Mouse (Mus musculus): ENCODE data around the gene Tmod3.

Tmod3 gene

DNA sequence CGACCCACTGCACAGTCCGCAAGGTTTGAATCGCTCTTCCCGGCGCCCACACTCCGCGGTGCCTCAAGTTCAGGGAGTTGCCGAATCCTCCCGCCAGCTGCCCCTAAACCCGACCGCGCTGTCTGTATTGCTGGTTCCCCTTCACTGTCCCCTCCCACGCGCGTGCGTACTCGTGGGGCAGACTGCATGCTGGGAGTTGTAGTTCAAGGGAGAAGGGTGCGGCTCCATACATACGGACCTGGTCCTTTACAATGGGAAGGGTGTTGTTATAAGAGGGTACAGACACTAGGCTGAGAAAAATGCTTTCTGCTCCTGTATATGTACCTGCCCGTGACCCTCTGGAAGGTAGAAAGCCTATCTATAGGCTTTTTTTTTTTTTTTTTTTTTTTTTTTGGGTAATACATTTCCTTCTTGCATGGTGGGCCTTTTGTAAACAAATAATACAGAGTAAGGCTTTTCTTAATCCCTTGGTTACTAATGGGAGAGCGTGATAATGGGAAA is at the start of gene Tmod3:
TSS of gene Tmod3 (minus strand) at position 146 of the 501 bp plus-strand sequence.
- peak; percentile 84 for DNase-seq (ENCODE audit: low read depth, low spot score)

DNA sequence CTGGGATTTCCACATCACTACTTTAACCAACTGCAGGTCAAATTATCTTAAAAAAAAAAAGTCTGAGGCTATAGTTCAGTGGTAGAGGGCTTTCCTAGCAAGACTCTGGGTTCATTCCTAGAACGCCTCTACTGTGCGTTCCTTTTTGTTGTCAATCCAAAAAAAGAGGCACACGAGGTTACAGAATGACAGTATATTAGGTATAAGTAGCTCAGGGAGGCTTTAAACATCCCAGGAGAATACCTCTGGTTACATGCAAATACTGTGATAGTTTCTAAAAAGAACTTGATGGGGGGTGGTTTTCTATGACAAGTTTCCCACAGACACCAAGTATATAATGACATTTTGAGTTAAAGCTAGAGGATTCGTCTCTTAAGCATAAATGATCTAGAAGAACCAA is 48.0 kb upstream of the Tmod3 start:
- no peak for DNase-seq (ENCODE audit: low read depth, low spot score)

DNA sequence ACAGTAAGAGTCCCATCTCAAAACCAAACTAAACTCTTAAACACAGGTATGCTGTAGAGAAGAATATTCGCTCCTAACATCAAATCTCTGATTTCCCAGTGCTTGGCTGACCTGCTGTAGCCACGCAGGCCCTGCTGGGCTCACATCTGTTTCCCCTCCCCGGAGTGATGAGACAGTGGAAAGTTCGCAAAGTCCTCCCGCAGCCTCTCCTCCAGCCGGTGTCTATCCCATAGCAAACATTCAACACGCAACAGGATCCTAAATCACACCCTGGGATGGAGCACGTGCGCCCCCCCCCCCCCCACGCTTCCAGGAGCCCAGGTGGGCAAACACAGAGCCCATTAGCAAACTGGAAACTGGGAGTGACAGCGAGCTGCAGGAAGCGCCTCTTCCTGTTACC is 42.1 kb upstream of the Tmod3 start:
- no peak for DNase-seq (ENCODE audit: low read depth, low spot score)

- no peak for DNase-seq (ENCODE audit: low read depth, low spot score)
Observed at GRCm38 (mm10) chr9:75600166-75600934, 40.9 kb upstream of the Tmod3 start.

GRCm38 (mm10) chr9:75599191-75599841 is 39.9 kb upstream of the Tmod3 start:
- DNase-seq (ENCODE audit: low read depth, low spot score), result no peak

DNA sequence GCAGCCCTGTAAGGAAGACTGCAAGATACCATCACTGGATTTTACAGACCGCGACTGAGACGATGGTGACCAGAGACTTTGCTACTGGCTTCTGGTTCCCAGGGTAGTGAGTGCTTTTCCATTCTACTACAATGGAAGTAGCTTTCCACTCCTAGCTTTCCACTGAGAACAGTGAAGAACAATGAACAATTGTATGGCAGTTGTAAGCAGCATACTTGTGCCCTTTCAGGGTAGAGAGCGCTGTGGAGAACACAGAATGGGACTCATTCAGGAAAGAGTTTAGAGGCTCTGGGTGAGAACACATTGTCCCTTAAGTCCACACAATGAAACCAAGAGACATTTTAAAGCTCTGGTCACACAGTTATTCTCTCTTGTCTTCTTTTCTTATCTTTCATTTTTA is 38.1 kb upstream of the Tmod3 start:
- DNase-seq (ENCODE audit: low read depth, low spot score), result no peak

DNA sequence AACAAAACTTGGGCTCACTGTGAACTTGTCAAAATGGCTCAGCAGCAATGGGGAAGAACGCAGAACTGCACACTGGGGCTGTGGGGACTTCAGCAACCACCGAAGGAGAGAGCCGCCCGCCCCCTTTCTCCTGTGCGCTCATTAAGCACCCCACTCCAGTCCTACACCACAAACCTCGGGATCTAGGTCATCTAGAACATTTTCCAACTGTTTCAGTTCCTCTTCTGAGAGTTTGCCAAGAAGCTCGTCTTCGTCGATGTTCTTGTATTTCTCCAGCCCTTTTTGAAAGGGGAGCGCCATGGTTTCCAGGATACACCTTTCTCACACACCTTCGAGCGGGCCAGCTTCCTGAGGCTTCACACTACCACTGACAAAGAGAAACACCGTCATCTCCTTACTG is 37.6 kb upstream of the Tmod3 start:
- DNase-seq (ENCODE audit: low read depth, low spot score), result no peak

DNA sequence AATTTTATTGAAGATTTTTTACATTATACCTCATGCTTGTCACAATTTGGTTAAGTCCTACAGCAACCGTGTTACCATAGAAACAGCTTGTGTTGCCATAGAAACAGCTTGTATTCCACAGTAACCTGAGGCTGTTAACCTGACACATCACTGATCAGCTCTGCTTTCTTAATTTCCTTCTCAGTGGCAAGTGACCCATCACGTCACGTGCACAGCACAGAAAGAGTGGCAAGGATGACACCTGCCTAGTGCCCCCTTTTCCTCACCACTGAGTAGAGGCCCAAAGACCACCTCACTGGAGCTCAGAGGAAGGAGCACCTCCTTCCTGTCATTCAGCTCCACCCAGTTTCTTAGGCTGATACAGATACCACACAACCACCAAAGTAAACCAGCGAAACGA is 34.0 kb upstream of the Tmod3 start:
- no peak for DNase-seq (ENCODE audit: low read depth, low spot score)

DNA sequence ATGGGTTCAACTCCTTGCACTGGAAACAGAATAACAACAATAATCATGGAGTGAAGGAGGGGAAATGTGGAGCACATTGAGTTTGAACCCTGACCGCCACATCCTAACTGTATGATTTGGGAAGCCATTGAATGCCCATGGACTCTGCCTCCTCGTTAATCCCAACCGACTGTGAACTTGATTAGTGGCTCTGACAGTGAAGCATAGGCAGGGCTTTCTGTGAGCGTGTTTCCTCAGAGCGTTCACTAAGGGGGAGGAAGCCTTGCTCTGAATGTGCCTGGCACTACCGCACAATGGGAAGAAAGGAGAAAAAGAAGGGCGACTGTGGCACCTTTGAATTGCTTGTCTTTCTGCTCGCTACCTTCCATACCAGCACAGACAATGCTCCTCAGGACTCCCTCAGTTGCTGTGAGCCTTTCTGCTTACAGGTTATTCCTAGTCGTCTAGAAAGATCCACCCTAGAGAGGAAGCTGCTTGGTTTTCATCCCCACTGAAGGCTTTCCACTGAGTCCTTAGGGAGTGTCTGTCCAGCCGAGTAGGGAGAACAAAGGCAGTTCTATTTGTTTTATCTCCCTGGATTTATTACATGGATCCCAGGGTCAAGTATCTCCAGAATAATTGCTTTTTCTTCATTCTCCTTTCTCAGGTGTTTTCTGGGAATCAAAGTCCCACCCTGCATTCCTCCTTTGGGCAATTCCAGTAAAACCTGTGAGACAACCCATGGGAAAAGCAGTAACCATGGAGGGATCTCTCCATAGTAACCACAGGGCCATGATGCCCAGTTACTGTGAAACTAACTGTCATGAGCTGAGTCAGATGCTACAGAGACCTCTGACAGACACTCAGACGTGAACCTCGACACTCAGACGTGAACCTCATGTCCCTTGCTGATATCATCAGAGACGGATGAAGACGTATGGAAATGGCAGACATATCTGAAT is 30.7 kb upstream of the Tmod3 start:
- no peak for DNase-seq (ENCODE audit: low read depth, low spot score)

DNA sequence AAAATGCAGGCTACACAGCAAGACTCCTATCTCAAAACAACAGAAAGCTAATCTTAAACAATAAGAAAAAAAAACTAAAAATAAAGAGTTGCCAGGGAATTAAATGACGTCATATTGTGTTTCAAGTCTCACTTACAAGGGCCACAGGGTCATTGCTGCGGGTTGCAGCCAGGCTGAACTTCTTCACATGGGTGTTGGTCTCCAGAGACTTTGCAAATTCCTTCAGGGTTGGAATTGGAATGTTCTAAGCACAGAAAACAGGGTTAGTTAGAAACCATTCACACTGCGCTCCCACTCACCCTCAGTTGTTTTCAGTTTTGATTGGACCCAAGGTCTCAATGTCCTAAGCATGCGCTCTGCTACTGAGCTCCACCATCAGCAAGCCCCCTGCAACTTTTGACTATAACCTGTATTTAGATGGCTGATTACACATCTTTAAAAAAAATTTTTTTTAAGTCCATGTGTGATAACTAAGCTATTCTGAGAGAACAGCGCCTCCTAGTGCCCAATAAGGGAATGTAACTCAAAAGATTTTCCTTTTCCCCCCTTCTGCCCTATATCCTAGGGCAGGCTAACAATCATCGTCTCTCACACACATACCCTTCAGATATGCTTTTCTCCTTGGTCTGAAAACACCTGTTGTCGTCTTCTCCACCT is 22.4 kb upstream of the Tmod3 start:
- peak; percentile 26 for DNase-seq (ENCODE audit: low read depth, low spot score)

DNA sequence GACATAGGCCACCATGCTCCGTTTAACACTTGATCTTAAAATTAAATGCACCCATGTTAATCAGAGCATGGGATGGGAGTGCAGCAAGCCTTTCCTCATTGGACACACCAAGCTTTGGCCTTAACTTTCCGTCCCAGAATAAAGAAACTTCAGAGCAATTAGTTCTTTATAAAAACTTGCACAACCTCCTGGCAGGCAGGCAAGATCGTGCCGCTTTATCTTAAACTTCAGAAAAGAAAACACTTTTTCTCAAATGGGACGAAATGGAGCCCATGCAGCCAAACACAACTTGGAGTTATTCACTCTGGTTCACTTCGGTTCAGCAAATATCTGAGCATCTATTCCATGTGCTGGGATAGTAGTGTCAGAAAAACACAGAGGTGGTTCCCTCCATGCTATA is 19.9 kb upstream of the Tmod3 start:
- DNase-seq (ENCODE audit: low read depth, low spot score), result no peak

GRCm38 (mm10) chr9:75571036-75571942 is 11.8 kb upstream of the Tmod3 start:
- no peak for DNase-seq (ENCODE audit: low read depth, low spot score)

- no peak for DNase-seq (ENCODE audit: low read depth, low spot score)
Observed at GRCm38 (mm10) chr9:75568399-75568798, 8.9 kb upstream of the Tmod3 start.

- DNase-seq (ENCODE audit: low read depth, low spot score), result no peak
Observed at GRCm38 (mm10) chr9:75564892-75565291, 5.4 kb upstream of the Tmod3 start.

DNA sequence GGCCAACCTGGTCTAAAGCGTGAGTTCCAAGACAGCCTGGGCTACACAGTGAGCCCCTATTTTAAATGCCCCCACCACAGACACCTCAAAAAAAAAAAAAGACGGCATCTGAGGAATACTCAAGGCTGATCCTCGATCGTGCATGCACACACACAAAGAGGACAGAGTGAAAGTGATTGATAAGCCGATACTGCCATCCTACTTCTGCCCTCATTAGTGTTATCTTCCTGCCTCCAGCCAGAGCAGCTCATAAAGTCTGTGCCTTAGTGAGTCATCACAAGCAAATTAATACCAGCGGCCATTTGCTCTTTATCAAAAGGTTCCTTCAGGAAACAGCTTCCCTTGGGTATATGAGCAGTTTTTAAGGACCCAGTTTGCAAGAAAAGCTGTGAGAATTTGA is 4.2 kb upstream of the Tmod3 start:
- DNase-seq (ENCODE audit: low read depth, low spot score), result no peak

DNA sequence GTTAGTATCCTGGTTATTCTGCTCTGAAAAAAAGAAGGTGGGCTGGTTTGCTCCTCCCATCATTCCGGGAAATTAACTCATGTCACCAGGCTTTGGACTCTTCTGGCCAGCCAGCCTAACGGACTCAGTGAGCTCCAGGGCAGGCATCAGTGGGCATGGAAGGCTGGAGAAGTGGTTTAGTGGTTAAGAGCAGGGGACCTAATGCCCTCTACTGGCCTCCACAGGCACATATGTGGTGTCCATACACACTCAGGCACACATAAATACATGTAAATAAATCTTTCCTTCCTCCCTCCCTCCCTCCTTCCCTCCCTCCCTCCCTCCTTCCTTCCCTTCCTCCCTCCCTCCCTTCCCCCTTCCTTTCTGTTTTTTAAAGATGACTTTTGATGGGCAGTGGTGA is 3.7 kb upstream of the Tmod3 start:
- no peak for DNase-seq (ENCODE audit: low read depth, low spot score)

DNA sequence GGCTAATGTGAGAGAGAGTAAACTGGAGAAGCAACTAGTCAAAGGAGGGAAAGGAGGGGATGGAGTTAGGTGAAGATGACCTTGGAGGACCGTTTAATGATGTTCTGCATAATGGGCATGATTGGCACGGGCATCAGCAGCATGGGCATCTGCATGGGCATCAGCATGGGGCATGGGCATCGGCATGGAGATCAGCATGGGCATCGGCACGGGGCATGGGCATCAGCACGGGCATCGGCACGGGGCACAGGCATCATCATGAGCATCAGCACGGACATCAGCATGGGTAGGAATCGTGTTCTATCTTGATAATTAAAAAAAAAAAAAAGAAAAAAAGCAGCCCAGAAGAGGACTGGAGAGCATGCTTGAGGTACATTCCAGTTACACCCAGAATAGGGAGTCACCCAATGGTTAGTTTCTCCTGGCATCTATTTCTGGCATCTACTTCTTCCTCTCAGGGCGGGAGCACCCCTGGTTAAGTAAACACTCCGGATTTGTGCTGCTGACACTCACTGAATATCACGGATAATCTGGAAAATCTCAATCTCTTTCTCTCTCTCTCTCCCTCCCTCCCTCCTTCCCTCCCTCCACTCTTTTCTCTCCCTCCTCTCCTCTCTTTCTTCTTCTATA is 1.7 kb upstream of the Tmod3 start:
- DNase-seq (ENCODE audit: low read depth, low spot score), result no peak

DNA sequence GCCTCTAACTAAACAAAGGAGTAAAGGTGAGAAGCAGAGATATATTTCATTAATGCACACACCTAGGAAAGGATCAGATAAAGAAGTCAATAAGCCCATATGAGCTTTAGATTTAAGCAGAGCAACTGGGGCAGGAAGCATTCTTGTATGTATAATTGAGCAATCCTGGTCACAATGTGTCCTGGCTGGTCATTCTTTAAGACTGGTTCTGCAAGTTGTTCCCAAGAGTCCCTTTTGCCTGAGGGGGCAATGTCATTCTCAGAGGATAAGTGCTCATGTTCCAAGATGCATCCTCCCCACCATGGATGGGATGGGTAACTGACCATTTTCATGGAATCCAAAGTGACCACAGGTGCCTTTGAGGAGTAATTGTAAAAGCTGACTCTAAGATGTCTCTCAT is 896 bp upstream of the Tmod3 start:
- no peak for DNase-seq (ENCODE audit: low read depth, low spot score)

DNA sequence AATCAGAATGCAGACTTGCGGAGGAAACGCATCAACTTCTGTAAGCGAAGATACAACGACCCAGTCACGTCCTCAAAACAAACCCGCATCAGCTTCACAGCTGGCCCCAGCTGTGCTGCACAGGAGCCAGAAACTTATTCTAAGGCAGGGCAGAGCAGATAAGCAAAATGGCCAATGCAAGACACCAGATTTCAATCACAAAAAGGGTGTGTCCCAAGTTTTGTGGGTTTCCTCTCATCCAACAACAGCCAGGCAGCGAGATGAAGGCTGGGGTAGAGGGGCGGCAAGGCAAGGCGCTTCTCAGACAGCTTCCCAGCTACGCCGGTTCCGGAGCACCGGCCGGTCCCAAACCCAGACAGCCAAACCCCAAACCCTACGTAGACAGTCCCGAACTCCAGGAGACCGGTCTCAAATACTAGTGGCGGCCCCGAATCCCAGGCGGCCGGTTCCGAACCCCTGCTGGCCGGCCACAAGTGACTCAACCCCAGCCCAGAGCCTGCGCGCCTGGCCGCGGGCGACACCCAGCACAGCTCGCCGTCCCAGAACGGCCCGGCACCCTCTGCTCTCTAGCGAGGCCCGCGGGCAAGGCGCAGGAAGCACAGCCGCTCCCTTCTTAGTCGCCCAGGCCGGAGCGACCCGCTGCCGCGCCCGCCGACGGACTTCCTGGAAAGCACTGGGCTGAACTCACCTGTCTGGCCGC is 495 bp downstream of the Tmod3 start:
- no peak for DNase-seq (ENCODE audit: low read depth, low spot score)

Data from retina, adult 2 months (tissue).